Mouse (Mus musculus) kidney, adult 2 months (tissue): ENCODE results near the gene Rarb. TPM values are rescaled to one million over a fixed set of nuclear protein-coding genes. Genes with fewer than 3 reads are reported as not detected.

ENCODE experiments used
- DNase-seq: peaks from one replicate; pipeline ENCODE4 v3.0.0; 2021
- H3K27ac ChIP-seq: fragments of 200-500 bp; 2 replicates; pipeline ENCODE4 v1.5.1; 2012; ENCODE audit warnings: low read depth, low read length, control low read depth, inconsistent platforms; ENCODE audit not compliant: insufficient read depth
- H3K27me3 ChIP-seq: fragments of 200-500 bp; replicated peaks from 2 replicates; pipeline ENCODE4 v1.6.1; 2012; ENCODE audit warnings: mild to moderate bottlenecking, moderate library complexity, low read length, inconsistent platforms; ENCODE audit not compliant: control insufficient read depth, insufficient read depth
- H3K36me3 ChIP-seq: fragments of 200-500 bp; 2 replicates; pipeline ENCODE4 v1.6.1; 2012; ENCODE audit warnings: mild to moderate bottlenecking, moderate library complexity, low read length, inconsistent platforms; ENCODE audit not compliant: control insufficient read depth, insufficient read depth
- H3K4me1 ChIP-seq: fragments of 200-500 bp; 2 replicates; pipeline ENCODE4 v1.6.1; 2011; ENCODE audit warnings: low read length; ENCODE audit not compliant: control insufficient read depth, insufficient read depth
- H3K4me3 ChIP-seq: fragments of 200-500 bp; 2 replicates; pipeline ENCODE4 v1.5.1; 2011; ENCODE audit warnings: mild to moderate bottlenecking, low read depth, low read length, control low read depth; ENCODE audit not compliant: insufficient read depth
- CTCF ChIP-seq: fragments of 200-500 bp; conservative IDR thresholded peaks from 2 replicates; pipeline ENCODE4 v1.5.1; 2011; ENCODE audit warnings: low read depth, mild to moderate bottlenecking, control low read depth, low read length, moderate library complexity, mixed read lengths; ENCODE audit not compliant: insufficient read depth, insufficient read length
- POLR2A ChIP-seq: fragments of 200-500 bp; IDR thresholded peaks from one replicate; pipeline ENCODE4 v1.6.1; 2011; ENCODE audit warnings: low read depth, low read length, control low read depth
- WGBS: fragments of 180-500 bp; shearing (Covaris S2); methylation state at CpG from one replicate; pipeline ENCODE4 v1.1.7; 2018; 5-methylcytosine and 5-hydroxymethylcytosine counted together
- polyA plus RNA-seq: library from polyadenylated mRNA; depleted of rRNA; stranded (reverse); fragments of >200 nt; gene quantifications from 2 replicates; pipeline ENCODE4 v1.2.3, GENCODE M21; 2012

Gene Rarb
- polyA plus RNA-seq, 1 experiment: 7.5 TPM

GRCm38 (mm10) chr14:16432550-16432949, 386.4 kb downstream of the Rarb start:
- Histone ChIP-seq H3K27ac (no peak overlapping the region), H3K27me3 (no peaks in the 10 kb centered on the region), H3K4me3 (no peak overlapping the region), H3K36me3 (peaks cover 9% of the 10 kb centered on the region), H3K4me1 (no peaks in the 10 kb centered on the region)
- DNase-seq: no peak
- 93% methylated on average over 3 of the region's 3 CpGs for WGBS
- no peak for TF ChIP-seq POLR2A
- TF ChIP-seq CTCF: no peak

DNA sequence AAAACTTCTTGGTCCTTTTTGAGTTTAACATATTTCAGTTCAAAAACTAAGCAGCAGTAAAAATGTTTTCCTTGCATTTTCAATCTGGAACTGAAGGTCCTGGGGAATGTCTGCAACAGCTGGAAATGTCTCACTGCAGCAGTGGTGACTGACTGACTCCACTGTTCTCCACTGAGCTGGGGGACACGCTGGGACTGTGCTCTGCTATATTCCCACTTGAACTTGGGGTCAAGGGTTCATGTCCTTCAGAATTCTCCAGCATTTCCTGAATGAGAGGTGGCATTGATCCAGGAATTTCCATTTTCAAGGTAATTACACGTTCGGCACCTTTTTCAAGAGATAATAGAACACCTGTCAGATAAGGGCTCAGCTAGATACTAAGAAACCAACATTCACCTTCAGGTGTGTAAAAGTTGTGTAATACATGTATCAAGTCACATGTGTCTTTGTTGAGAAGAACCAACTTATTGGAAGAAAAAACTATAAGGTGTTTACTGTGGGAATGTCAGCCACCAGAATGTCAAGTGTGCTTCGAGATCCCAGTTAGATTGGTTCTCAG, 386.9 kb downstream of the Rarb start:
- H3K27ac ChIP-seq: no peak overlapping the region
- H3K27me3 ChIP-seq: no peaks in the 10 kb centered on the region
- H3K36me3 ChIP-seq: peaks cover 9% of the 10 kb centered on the region
- H3K4me1 ChIP-seq: no peaks in the 10 kb centered on the region
- TF ChIP-seq POLR2A (no peak), CTCF (no peak)
- H3K4me3 ChIP-seq: no peak overlapping the region
- DNase-seq: no peak
- 53% methylated on average over 4 of the region's 4 CpGs for WGBS

GRCm38 (mm10) chr14:16427569-16427968, 391.4 kb downstream of the Rarb start:
- Histone ChIP-seq H3K27me3 (no peaks in the 10 kb centered on the region), H3K4me3 (no peak overlapping the region), H3K4me1 (no peaks in the 10 kb centered on the region), H3K36me3 (peaks cover 10% of the 10 kb centered on the region; the same call in 1 of the 2 replicates), H3K27ac (no peak overlapping the region)
- 70% methylated on average over 4 of the region's 4 CpGs for WGBS
- no peak for TF ChIP-seq POLR2A
- TF ChIP-seq CTCF: no peak
- no peak for DNase-seq

- TF ChIP-seq POLR2A (no peak), CTCF (no peak)
- H3K36me3 ChIP-seq: peaks cover 9% of the 10 kb centered on the region
- DNase-seq: no peak
- no peaks in the 10 kb centered on the region for H3K4me1 ChIP-seq
- WGBS: 89% methylated on average over 4 of the region's 4 CpGs
- H3K4me3 ChIP-seq: no peak overlapping the region
- H3K27ac ChIP-seq: no peak overlapping the region
- H3K27me3 ChIP-seq: no peaks in the 10 kb centered on the region
Measured at GRCm38 (mm10) chr14:16414163-16414562, 404.8 kb downstream of the Rarb start.

DNA sequence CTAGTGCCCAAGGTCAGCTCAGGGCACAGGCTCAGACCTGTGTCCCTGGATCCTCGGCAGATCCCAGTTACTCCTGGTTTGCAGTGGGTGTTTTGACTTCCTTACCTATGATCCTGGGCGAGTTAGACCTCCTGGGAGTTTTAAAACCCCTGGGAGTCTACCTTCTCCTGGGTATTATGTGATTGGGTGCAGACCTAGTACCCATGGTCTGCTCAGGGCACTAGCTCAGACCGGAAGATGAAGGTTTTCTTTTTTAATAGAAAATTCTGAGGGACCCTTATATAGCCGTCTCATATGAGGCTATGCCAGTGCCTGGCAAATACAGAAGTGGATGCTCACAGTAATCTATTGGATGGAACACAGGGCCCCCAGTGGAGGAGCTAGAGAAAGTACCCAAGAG, 413.8 kb downstream of the Rarb start:
- H3K27me3 ChIP-seq: no peaks in the 10 kb centered on the region
- DNase-seq: no peak
- no peaks in the 10 kb centered on the region for H3K4me1 ChIP-seq
- H3K27ac ChIP-seq: no peak overlapping the region
- TF ChIP-seq POLR2A (no peak), CTCF (no peak)
- no peak overlapping the region for H3K4me3 ChIP-seq
- peaks cover 8% of the 10 kb centered on the region; the same call in 1 of the 2 replicates for H3K36me3 ChIP-seq
- WGBS: 90% methylated on average over 4 of the region's 4 CpGs

GRCm38 (mm10) chr14:16384783-16385182, 434.2 kb downstream of the Rarb start:
- 79% methylated on average over 1 of the region's 1 CpGs for WGBS
- Histone ChIP-seq H3K4me3 (no peak overlapping the region), H3K4me1 (0 out of 2 replicates have a peak, but pooled peaks cover 2% of the 10 kb centered on the region), H3K27me3 (no peaks in the 10 kb centered on the region), H3K36me3 (no peaks in the 10 kb centered on the region), H3K27ac (no peak overlapping the region)
- TF ChIP-seq CTCF (no peak), POLR2A (no peak)
- DNase-seq: no peak
